Mouse (Mus musculus) ovary, postnatal 14 days (tissue): Measurements from ENCODE around the gene Pum1.
"Not testable (repeated sequence)": the region's sequence is repeated elsewhere in the genome, so short reads cannot be mapped to it uniquely, and the experiment has no call there.

Experiments used
- DNase-seq: peaks from one replicate; pipeline ENCODE4 v3.0.0; 2022; ENCODE audit warnings: low spot score

The Pum1 gene

DNA sequence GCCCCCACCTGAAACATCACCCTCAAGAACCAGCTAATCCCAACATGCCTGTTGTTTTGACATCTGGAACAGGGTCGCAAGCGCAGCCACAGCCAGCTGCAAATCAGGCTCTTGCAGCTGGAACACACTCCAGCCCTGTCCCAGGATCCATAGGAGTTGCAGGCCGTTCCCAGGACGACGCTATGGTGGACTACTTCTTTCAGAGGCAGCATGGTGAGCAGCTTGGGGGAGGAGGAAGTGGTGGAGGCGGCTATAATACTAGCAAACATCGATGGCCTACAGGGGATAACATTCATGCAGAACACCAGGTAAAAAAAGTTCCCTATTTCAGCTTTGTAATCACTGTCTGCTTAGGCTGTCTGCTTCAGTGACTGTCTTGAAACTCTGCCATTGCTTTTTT is 5.9 kb downstream of the Pum1 start:
- no peak for DNase-seq

DNA sequence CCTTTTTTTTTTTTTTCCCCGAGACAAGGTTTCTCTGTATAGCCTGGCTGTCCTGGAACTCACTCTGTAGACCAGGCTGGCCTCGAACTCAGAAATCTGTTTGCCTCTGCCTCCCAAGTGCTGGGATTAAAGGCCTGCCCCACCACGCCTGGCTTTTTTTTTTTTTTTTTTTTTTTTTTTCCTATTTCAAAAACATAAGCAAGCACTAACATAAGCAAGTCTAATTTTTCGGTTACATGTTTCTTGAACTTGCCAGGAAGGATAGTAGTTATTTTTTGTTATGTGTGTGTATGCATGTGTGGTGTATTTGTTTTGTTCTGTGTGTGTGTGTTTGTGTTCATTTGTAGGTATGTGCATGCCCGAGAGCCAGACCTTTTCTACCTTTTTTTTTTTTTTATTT is 6.9 kb downstream of the Pum1 start:
- DNase-seq, result not testable (repeated sequence)

DNA sequence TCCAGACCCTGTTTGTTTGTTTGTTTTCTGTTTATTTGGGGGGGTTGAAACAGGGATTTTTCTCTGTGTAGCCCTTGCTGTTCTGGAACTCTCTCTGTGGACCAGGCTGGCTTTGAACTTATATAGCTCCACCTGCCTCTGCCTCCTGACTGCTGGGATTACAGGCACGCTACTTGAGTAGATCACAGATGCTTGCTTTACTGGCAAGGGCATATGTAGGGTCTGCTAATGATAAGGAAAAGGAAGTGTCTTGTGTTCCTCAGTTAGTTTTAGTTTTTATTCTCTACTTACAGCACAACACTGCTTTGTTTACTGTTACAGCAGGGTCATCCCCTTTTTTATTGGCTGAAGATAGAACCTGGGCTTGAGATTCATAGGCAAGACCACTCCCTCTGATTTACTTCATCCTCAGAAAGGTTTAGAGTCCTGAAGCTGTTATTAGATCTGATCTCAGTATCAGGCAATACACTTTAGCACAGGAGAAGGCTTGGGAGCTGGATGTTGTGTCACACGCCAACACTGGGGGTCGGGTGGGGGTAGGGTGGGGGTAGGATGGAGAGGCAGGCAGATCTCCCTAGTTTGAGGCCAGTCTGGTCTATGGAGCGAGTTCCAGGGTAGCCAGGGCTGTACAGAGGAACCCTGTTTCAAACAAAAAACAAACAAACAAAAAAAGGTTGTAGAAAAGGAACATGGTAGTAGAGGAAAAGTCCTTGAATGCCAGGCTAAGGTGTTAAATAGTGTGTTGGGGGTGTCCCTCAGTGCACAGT is 8.1 kb downstream of the Pum1 start:
- DNase-seq, result no peak

DNA sequence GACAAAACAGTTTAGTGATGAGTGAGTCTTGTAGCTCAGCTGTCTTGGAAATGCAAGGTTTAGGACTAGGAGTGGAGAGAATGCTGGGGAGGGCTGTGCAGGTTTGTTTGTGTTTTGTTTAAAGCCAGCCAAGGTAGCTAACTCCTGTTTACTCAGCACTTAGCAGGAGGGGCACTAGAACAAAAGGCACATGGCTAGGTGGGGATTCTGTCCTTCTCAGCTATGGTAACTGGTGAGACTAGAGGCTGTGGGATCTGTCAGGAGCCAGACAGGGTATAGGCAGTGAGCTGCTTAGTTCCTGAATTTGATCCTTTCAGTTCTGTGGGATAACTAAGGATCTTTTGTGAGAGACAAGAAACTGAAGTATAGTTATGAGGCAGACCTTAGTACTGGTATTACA is 9.0 kb downstream of the Pum1 start:
- no peak for DNase-seq

DNA sequence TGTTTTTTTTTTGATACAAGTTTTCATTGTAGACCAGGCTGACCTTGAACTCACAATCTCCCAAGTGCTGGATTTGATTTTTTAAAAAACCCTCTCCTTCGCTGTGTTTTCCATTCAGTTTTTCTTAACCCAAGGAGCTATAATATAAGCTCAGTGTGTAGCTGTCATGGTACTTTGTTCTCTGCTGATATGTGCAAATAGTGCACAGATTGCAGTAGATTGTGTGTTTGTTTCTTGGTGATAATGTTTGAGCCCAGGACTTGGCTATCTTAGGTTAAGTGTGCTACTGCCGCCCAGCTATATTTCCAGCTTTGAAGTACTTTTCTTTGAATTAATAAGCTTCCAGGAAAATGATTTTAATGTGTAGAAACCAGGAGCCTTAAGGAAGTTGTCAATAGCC is 13.6 kb downstream of the Pum1 start:
- DNase-seq, result no peak

DNA sequence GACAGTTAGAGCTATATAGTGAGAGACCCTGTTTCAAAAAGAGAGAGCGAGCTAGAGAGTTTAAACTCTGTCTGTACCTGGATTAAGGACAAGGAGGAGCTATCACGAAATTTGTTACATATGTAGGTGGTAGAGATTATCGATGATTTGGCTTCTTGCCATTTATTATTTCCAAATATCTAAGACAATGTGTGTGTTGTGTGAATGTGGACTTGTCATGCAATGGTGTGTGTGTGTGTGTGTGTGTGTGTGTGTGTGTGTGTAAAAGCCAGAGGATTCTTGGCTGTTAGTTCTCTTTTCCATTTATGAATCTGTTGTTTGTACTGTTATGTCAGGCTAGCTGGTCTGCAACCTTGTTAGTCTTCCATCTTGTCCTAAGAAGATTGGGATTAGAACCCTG is 15.0 kb downstream of the Pum1 start:
- no peak for DNase-seq

DNA sequence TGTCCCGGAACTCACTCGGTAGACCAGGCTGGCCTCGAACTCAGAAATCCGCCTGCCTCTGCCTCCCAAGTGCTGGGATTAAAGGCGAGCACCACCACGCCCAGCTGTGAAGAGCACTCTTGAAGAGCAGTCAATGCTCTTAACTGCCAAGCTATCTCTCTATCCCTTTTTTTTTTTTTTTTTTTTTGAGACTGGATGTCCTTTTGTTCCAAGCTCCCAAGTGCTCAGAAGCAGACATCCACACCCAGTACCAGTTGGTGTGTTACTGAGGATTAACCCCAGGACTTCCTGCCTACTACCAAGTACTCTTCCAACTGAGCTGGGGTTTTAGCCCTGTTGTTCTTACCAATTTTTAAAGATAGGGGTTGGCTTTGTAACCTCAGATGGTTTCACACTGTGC is 17.6 kb downstream of the Pum1 start:
- no peak for DNase-seq

DNA sequence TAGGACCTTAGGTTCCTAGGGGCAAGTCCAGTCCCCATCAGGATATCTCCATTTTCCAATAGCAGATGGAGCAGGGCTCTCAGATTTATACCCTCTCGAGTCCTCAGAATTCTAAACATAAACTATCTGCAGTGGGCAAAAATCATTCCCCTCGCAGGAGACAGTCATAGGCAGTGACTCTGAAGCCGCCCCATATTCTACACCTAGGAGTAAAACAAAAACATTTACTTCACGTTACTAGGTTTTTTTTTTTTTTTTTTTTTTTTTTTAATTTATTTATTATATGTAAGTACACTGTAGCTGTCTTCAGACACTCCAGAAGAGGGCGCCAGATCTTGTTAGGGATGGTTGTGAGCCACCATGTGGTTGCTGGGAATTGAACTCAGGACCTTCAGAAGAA is 19.9 kb downstream of the Pum1 start:
- not testable (repeated sequence) for DNase-seq

DNA sequence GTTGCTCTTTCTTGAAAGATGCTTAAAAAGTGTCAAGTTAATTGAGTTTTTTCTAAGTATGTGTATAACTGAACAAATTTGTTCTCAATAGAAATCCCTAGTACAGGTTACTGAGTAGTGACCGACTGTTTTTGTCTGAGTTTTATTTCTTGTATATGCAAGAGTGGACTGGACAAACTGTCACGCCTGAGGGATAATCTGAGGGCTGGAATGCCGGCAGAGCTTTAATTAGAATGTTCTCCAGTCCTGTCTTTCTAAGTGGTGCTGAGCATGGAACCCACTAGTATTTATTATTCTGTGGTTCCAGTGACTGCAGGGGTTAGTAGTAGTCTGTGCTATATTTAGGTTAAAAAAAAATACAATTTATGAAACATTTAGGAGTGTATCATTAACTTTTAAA is 30.8 kb downstream of the Pum1 start:
- no peak for DNase-seq

DNA sequence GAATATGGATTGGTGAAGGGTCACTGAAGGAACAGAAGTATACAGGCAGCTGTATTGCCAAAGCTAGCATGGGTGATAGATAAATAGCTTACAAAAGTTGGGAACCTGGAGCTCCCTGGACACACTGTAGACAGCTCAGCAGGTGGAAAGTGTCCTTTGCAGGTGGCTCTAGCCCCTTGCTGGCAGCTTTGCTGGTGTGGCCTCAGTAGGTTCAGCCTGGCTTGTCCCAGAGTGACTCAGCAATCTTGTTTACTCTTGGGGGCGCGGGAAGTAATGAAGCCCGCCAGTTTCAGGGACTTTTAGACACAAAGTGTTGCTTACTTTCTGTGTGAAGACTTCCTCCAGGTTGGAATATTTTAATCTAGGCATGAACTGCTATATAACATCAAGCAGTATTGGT is 31.9 kb downstream of the Pum1 start:
- DNase-seq, result no peak

DNA sequence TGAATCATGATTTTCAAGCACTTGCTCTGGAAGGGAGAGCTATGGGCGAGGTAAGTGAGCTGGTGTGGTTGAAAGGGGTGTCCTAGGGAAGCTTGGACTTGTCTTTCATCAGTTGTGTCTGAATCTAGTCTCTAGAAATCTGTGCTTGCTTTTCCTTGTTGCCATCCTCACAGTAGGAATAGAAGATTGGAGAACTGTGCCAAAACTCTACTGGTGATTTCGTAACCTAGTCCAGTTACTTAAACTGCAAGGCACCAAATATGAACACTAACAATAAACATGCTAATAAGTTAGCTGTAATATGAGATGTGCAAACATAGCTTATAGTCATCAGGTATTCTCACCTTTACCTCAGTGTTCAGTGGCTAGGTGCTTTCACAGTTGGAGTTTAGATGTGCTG is 37.9 kb downstream of the Pum1 start:
- no peak for DNase-seq

DNA sequence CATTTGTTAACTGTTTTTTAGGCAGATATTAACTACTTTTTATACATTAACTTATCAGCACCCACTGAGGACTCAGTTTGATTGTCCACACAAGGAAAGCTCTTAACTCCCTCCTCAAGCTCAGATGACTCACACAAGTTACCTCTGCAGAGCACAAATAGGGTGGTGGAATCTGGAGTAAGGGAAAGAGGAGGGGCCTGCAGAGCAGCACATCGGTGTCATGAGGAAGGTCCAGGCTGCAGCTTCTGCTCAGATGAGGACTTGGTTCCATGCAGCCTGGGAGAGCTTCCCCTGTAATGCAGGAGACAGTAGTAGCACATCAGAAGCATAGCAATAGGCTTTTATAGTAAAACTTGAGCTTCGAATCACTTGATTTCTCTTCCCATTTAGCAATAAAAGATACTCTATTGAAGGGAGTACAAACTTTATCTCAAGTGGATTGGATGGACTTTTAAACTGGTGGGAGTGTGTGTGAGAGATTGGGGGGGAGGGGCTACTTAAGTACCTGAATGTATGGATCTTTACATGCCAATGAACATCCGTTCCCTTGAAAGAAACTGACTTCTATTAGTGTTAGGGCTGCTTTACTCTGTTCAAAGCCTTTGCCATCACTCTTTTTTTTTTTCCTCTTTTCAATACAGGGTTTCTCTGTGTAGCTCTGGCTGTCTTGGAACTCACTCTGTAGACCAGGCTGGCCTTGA is 39.9 kb downstream of the Pum1 start:
- no peak for DNase-seq

DNA sequence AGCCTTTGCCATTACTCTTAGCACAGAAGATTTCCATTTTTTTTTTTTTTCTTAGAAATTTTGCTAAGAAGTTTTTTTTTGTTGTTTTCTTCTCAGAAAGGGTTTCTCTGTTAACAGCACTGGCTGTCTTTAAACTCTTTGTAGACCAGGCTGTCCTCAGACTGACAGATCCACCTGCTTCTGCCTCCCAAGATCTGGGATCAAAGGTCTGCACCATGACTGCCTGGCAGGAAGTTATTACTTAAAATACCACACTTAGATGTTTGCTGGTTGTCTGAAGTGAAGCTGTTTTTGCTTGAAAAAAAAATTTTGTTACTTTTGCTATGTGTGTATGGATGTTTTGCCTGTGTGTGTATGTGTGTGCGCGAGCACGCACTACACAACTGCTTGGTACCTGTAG is 40.5 kb downstream of the Pum1 start:
- no peak for DNase-seq

DNA sequence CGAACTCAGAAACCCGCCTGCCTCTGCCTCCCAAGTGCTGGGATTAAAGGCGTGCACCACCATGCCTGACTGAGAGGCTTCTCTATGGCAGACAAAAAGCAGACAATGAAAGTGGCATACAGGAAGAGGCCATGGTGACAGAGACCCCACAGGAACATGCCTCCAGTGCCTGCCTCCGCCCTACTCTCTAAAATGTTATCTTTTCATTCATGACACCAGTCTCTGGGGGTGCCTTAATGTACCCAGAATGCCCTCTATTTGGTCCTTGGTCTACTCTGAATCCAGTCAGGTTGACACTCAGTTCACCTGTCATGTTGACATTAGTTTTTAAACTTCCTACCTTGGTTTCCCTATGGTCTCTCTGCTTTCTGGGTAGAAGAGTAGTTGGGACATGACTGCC is 41.5 kb downstream of the Pum1 start:
- no peak for DNase-seq

DNA sequence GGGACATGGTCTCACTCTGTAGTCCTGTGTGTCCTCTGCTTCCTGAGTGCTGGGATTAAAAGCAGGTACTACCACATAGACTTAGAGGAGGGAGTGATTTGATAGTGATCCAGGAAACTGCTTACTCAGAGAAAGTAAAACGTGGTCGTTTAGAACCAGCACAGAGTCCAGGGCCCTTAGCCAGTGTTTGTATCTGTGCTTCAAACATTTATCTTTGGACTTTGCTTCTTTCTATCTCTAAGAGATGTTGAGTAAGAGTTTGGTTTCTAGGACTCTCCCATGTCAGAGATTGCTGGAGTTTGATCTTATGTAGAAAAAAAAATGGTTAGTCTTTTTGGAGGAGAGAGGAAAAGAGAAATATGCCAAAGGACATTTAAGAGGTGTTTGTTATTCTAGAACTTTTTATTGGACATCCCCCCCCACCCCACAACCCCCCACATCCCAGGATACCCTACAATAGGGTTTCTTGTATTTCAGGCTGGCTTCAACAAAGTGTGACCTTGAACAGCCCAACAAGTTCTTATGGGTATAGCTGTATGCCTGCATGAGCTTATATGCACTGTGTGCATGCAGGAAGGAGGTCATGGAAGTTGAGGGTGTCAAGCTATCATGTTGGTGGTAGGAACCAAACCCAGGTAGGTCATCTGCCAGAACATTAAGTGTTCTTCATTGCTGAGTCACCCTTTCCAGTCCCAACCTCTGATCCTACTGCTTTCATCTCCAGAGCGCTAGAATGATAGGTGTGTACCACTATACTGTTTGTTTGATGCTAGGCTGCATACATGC is 43.3 kb downstream of the Pum1 start:
- no peak for DNase-seq

DNA sequence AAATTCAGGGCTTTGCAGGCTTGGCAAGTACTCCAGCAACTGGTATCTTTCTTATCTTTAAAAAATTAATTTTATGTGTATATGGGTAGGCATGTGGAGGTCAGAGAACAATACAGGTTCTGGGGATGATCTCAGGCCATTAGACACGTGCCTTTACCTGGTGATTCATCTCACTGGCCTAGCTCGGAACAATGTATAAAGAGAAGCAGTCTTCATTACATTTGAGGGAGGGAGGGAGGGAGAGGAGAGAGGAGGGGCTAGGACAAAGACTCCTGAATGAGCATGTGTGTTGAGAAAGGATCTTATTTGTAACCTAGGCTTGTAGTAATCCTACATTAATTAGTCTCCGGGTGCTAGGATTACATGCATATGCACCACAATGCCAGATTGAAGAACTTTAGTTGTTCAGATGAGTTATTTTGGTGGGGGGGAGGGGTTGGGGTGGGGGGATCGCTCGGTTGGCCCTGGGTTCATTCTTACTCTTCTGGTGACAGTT is 48.3 kb downstream of the Pum1 start:
- DNase-seq, result no peak

DNA sequence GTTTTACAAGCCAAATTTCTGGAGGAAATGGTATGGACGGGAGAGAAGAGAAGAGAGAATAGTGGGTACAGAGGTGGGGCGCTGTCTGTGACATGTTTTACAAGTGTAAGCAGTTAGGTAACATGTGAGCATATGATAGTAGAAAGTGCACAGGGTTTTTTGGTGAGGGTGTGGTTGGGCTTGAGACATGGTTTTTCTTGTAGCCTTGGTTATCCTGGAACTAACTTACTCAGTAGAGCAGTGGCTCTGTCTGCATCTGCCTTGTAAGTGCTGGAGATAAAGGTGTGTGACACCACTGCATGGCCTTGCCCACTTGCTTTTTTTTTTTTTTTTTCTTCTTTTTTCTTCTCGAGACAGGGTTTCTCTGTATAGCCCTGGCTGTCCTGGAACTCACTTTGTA is 49.2 kb downstream of the Pum1 start:
- no peak for DNase-seq

DNA sequence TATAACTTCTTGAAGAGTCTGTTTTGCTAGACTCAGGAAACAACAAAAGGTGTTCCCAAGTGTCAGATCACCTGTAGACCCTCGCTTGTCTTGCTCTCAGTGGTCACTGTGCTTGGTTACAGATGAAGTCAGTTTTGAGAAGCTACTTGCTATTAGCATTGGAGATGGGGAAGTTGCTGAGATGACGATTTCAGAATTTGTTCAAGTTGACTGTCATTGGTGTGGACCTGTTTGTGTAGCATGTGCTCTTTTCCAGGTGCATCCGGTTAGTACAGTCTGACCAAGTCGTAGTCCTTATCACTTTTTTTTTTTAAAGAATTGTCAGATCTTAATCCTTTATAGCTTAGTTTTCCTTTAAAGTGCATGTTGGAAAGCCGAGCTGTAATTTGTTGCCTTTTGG is 50.3 kb downstream of the Pum1 start:
- no peak for DNase-seq

DNA sequence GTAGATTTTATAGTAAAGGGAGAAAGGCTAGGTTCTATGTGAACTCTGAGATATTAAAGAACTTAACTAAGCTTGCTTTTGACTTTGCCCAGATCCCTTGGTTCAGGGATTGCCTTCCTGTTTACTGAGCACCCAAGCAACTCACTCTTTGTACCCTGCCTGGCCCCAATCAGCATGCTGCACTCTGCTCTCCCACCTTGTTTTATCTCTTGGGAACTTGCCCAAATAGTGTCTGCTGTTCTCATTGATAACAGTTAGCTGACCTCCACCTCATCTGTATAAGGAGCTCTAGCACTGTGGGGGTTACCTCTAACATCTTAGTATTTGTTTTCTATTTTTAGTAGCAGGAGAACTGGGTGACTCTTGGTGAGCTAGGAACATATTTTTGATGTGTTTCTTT is 52.0 kb downstream of the Pum1 start:
- no peak for DNase-seq

DNA sequence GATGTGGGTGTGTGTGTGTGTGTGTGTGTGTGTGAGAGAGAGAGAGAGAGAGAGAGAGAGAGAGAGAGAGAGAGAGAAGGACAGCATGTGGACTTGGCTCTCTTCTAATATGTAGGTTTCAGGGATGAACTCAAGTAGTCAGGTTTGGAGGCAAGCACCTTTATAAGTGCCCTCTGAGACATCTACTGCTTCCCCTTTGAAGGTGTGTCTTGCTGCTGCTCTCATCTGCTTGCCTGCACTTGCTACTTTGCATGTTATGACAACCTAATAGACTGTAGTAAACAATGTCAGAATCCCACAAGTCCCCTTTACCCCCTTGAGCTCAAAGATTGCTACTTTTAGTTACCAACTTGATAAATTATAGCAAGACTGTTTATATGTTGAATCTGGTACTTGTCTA is 52.5 kb downstream of the Pum1 start:
- DNase-seq, result no peak

DNA sequence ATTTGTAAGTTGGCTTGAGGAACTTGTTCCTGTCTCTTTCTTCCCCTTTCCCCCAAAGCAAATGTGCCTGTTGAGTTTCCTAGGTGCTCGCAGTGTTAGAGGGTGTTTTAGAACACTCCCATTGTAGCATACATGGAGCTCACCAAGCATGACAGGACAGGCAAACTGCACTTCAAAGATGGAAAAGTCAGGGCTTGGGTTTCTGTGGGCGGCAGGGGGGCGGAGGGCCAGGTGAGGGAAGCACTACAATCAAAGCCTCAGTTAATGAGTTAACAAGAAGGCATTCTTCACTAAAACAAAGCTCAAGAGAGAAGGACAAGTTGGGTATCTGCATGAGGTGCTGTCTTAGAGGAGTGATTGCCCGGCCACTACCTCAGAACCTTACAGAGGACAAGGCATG is 56.2 kb downstream of the Pum1 start:
- DNase-seq, result no peak

DNA sequence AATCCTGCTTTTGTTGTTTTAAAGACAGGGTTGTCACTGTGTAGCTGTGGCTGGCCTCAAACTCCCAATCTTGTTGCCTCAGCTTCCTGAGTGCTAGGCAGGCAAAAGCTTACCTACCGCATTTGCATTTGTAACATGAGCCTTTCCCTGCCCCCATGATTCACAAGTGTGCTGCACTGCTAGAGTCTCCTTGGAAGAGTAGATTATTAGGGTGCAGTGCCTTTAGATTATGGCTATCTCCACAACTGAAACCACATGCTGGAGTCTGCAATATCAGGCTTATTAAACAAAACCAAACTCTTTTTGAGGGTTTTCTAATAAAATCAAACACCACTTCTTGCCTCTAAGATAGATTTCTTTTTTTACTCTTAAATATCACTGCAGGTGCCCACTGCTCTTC is 59.5 kb downstream of the Pum1 start:
- DNase-seq, result no peak

DNA sequence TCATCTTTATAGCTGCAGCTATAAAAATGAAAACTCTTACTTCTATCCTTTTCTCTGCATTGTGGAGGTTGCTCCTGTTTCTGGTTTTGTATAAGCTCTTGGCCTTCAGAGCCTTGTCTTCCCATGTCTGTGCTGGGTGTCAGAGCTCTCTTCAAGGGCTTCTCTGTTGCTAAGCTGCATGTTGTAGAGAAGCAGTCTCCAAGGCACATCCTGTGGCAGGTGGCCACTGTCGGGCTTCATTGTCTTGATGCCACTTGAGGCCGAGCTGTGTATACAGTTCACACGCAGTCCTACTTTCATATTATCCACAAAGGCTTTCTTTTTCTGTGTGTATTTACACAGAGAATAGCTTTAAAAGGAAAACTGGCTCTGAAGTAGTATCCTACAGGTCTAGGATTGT is 63.0 kb downstream of the Pum1 start:
- no peak for DNase-seq
